Mouse (Mus musculus) midbrain, embryonic 15.5 days (tissue): ENCODE measurements at regions not wholly inside any gene's neighbourhood (a gene's known extent, or its start where the extent isn't known, plus 50 kb on each side); places are given as distances from the start of the nearest gene placed in this dataset.

Source experiments
- ATAC-seq: fragments of 200-750 bp; cut with Nextera tagmentation; replicated peaks from 2 replicates; pipeline ENCODE4 v1.8.0; 2017; ENCODE audit warnings: moderate TSS enrichment
- H3K27ac ChIP-seq: fragments of 300-500 bp; sonication (generic); 2 replicates; pipeline ENCODE4 v1.5.1; 2015; ENCODE audit warnings: mild to moderate bottlenecking, inconsistent platforms
- H3K27me3 ChIP-seq: fragments of 300-500 bp; sonication (generic); replicated peaks from 2 replicates; pipeline ENCODE4 v1.6.1; 2015; ENCODE audit warnings: inconsistent platforms
- H3K36me3 ChIP-seq: fragments of 300-500 bp; sonication (generic); replicated peaks from 2 replicates; pipeline ENCODE4 v1.6.1; 2015; ENCODE audit warnings: inconsistent platforms
- H3K4me1 ChIP-seq: fragments of 300-500 bp; sonication (generic); 2 replicates; pipeline ENCODE4 v1.6.1; 2015; ENCODE audit warnings: inconsistent platforms
- H3K4me2 ChIP-seq: fragments of 300-500 bp; sonication (generic); 2 replicates; pipeline ENCODE4 v1.6.1; 2015; ENCODE audit warnings: inconsistent platforms, mild to moderate bottlenecking, moderate library complexity
- H3K4me3 ChIP-seq: fragments of 300-500 bp; sonication (generic); 2 replicates; pipeline ENCODE4 v1.5.1; 2015; ENCODE audit warnings: mild to moderate bottlenecking, inconsistent platforms
- H3K9ac ChIP-seq: fragments of 300-500 bp; sonication (generic); 2 replicates; pipeline ENCODE4 v1.6.1; 2015; ENCODE audit warnings: mild to moderate bottlenecking, inconsistent platforms
- H3K9me3 ChIP-seq: fragments of 300-500 bp; sonication (generic); 2 replicates; pipeline ENCODE4 v1.6.1; 2016; ENCODE audit warnings: inconsistent platforms
- WGBS: fragments of 180-500 bp; shearing (Covaris S2); methylation state at CpG from one replicate; pipeline ENCODE4 v1.1.7; 2015; ENCODE audit warnings: mixed read lengths; 5-methylcytosine and 5-hydroxymethylcytosine counted together

GRCm38 (mm10) chr6:147799009-147799727 lies 247.9 kb upstream of the Far2 start:
- ATAC-seq, result no peak
- Histone ChIP-seq H3K9ac (no peak overlapping the region), H3K36me3 (no peaks in the 10 kb centered on the region), H3K4me2 (no peak overlapping the region), H3K4me3 (no peak overlapping the region), H3K9me3 (no peaks in the 10 kb centered on the region), H3K27ac (no peak overlapping the region), H3K4me1 (no peaks in the 10 kb centered on the region), H3K27me3 (no peaks in the 10 kb centered on the region)
- WGBS, result 86% methylated on average over 9 of the region's 9 CpGs

DNA sequence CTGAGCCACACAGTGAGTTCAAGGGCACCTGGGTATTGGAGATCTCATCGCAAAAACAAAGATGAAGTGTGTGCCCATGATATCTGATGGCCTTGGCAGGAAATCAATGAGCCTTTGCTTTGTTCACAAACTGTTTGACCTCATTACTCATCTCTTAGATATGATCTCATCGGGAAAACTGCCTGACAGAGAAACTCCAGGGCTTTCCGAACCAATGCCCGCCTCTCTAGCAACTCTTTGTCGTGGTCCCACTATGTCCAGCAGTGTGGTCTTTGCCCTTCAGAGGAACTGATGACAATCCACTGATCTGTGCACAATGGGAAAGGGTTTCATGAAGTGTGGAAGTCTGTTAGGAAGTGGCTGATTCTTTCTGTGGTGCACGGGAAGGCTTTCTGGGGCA lies 247.2 kb upstream of the Far2 start:
- H3K4me3 ChIP-seq, result no peak overlapping the region
- H3K9ac ChIP-seq, result no peak overlapping the region
- H3K4me2 ChIP-seq, result no peak overlapping the region
- no peaks in the 10 kb centered on the region for H3K9me3 ChIP-seq
- 86% methylated on average over 6 of the region's 6 CpGs for WGBS
- H3K27ac ChIP-seq, result no peak overlapping the region
- no peak for ATAC-seq
- no peaks in the 10 kb centered on the region for H3K27me3 ChIP-seq
- H3K36me3 ChIP-seq, result no peaks in the 10 kb centered on the region
- no peaks in the 10 kb centered on the region for H3K4me1 ChIP-seq

DNA sequence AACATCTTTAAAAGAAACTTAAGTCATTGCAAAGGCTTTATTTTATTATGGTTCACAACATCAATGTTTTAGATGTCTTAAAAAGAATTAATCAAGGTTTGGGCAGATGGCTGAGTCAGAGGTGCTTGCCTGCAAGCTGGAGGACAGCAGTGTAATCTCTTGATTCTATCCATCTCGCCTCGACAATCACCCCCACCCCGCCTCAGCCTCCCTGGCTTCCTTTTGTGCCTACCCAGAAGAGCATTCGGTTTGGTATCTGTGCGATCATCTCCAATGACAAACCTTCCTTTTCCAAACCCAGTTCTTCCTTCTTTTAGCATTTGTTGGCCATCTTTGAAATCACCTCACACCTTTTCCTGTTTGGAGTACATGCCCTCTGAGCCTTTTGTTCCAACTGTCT lies 246.2 kb upstream of the Far2 start:
- Histone ChIP-seq H3K9ac (no peak overlapping the region), H3K36me3 (no peaks in the 10 kb centered on the region), H3K4me1 (no peaks in the 10 kb centered on the region), H3K4me2 (no peak overlapping the region), H3K27me3 (no peaks in the 10 kb centered on the region), H3K4me3 (no peak overlapping the region), H3K9me3 (no peaks in the 10 kb centered on the region), H3K27ac (no peak overlapping the region)
- ATAC-seq, result no peak
- WGBS, result 92% methylated on average over 5 of the region's 5 CpGs

GRCm38 (mm10) chr6:147803893-147804292 lies 243.2 kb upstream of the Far2 start:
- no peaks in the 10 kb centered on the region for H3K27me3 ChIP-seq
- no peak for ATAC-seq
- H3K9me3 ChIP-seq, result no peaks in the 10 kb centered on the region
- no peak overlapping the region for H3K9ac ChIP-seq
- H3K27ac ChIP-seq, result no peak overlapping the region
- 85% methylated on average over 2 of the region's 2 CpGs for WGBS
- H3K36me3 ChIP-seq, result no peaks in the 10 kb centered on the region
- H3K4me1 ChIP-seq, result no peaks in the 10 kb centered on the region
- H3K4me2 ChIP-seq, result no peak overlapping the region
- H3K4me3 ChIP-seq, result no peak overlapping the region

- no peak overlapping the region for H3K4me2 ChIP-seq
- H3K9me3 ChIP-seq, result no peaks in the 10 kb centered on the region
- H3K4me1 ChIP-seq, result no peaks in the 10 kb centered on the region
- no peak overlapping the region for H3K4me3 ChIP-seq
- H3K27me3 ChIP-seq, result no peaks in the 10 kb centered on the region
- no peaks in the 10 kb centered on the region for H3K36me3 ChIP-seq
- H3K27ac ChIP-seq, result no peak overlapping the region
- H3K9ac ChIP-seq, result no peak overlapping the region
- 23% methylated on average over 1 of the region's 1 CpGs for WGBS
- ATAC-seq, result no peak
These were observed 236.3 kb upstream of the Far2 start for GRCm38 (mm10) chr6:147810710-147811109.

DNA sequence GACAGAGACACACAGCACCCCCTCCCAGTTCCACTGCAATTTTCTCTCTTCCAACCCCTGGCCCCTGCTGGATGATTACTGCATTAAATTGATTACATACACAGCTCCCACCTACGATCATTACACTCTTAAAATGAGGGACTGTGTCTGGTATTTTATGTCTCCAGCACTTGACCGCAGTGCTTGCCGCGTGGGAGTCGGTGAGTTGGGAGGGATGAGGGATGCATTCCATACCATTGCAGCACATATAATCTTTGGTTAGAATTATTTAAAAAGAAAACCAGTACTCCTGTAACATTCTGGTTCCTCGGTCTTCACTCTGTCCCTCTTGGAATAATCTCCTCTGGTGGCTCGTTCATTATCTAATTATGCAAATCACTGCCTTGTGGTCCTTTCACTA lies 230.2 kb upstream of the Far2 start:
- no peak; the same call in 1 of the 2 replicates for ATAC-seq

GRCm38 (mm10) chr6:147817262-147817661 lies 229.8 kb upstream of the Far2 start:
- Histone ChIP-seq H3K9me3 (no peaks in the 10 kb centered on the region), H3K27ac (no peak overlapping the region), H3K36me3 (no peaks in the 10 kb centered on the region), H3K4me3 (no peak overlapping the region), H3K9ac (no peak overlapping the region), H3K27me3 (no peaks in the 10 kb centered on the region), H3K4me1 (no peaks in the 10 kb centered on the region), H3K4me2 (no peak overlapping the region)
- ATAC-seq, result 0 out of 2 replicates have a peak, but pooled peaks have one; percentile 50

More for the DNA sequence above, 230.2 kb upstream of the Far2 start:
- 69% methylated on average over 7 of the region's 7 CpGs for WGBS
- no peak overlapping the region for H3K4me2 ChIP-seq
- no peak overlapping the region for H3K4me3 ChIP-seq
- no peak overlapping the region for H3K9ac ChIP-seq
- H3K9me3 ChIP-seq, result no peaks in the 10 kb centered on the region
- no peaks in the 10 kb centered on the region for H3K27me3 ChIP-seq
- no peaks in the 10 kb centered on the region for H3K36me3 ChIP-seq
- H3K4me1 ChIP-seq, result no peaks in the 10 kb centered on the region
- no peak overlapping the region for H3K27ac ChIP-seq

DNA sequence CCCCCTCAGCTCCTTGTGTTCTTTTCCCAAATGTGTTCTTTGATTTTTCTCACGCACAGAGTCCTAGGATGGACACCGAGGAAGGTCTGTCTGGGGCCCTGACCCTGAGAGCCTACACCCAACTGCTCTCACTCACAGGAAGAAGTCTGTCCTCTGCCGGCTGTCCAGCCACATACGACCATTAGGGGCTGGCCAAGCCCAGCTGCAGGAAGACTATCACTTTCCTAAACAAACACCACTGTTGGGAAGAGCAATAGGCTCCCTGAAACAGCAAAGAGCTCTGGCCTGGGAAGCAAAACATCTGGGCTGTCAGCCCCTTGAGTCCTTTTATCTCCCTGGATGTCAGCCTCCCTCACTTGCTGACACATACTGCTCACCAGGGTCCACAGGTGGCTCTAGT lies 224.8 kb upstream of the Far2 start:
- WGBS, result 70% methylated on average over 4 of the region's 4 CpGs
- no peaks in the 10 kb centered on the region for H3K4me1 ChIP-seq
- ATAC-seq, result no peak
- no peak overlapping the region for H3K9ac ChIP-seq
- no peaks in the 10 kb centered on the region for H3K27me3 ChIP-seq
- H3K36me3 ChIP-seq, result no peaks in the 10 kb centered on the region
- H3K27ac ChIP-seq, result no peak overlapping the region
- no peak overlapping the region for H3K4me2 ChIP-seq
- H3K9me3 ChIP-seq, result no peaks in the 10 kb centered on the region
- no peak overlapping the region for H3K4me3 ChIP-seq

GRCm38 (mm10) chr6:147832521-147832920 lies 214.5 kb upstream of the Far2 start:
- ATAC-seq, result 0 out of 2 replicates have a peak, but pooled peaks have one; percentile 37
- H3K27ac ChIP-seq, result no peak overlapping the region
- H3K4me2 ChIP-seq, result no peak overlapping the region
- no peak overlapping the region for H3K9ac ChIP-seq
- 59% methylated on average over 3 of the region's 3 CpGs for WGBS
- no peaks in the 10 kb centered on the region for H3K27me3 ChIP-seq
- H3K9me3 ChIP-seq, result no peaks in the 10 kb centered on the region
- H3K4me3 ChIP-seq, result no peak overlapping the region
- no peaks in the 10 kb centered on the region for H3K36me3 ChIP-seq
- no peaks in the 10 kb centered on the region for H3K4me1 ChIP-seq

DNA sequence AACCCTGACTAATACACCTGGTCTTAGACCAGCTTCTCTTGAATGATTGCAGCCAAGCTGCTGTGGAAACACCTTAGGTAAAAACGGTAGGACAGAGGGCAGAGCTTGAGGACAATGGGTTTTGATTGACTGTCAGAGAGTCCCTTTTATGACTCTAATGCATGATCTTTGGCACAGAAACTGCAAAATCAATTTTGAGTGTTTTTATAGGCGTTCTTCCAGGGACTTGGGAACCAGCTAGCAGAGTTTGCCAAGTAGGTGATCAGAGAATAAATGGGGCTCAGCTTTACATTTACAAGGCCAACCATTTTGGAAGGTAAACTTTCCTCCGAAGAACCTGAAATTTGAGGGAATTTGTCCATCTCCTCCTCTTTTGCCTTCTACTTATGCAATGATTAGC lies 213.6 kb upstream of the Far2 start:
- Histone ChIP-seq H3K4me3 (no peak overlapping the region), H3K36me3 (no peaks in the 10 kb centered on the region), H3K4me2 (no peak overlapping the region), H3K27ac (no peak overlapping the region), H3K9ac (no peak overlapping the region), H3K4me1 (no peaks in the 10 kb centered on the region), H3K9me3 (no peaks in the 10 kb centered on the region), H3K27me3 (no peaks in the 10 kb centered on the region)
- no peak for ATAC-seq
- 79% methylated on average over 3 of the region's 3 CpGs for WGBS

- no peak for ATAC-seq
- Histone ChIP-seq H3K36me3 (no peaks in the 10 kb centered on the region), H3K4me1 (no peaks in the 10 kb centered on the region), H3K4me3 (no peak overlapping the region), H3K4me2 (no peak overlapping the region), H3K9ac (no peak overlapping the region), H3K27ac (no peak overlapping the region), H3K9me3 (no peaks in the 10 kb centered on the region), H3K27me3 (no peaks in the 10 kb centered on the region)
- 83% methylated on average over 5 of the region's 5 CpGs for WGBS
These were observed 208.2 kb upstream of the Far2 start for GRCm38 (mm10) chr6:147838846-147839245.

GRCm38 (mm10) chr6:147849988-147850387 lies 197.1 kb upstream of the Far2 start:
- 94% methylated on average over 2 of the region's 2 CpGs for WGBS
- no peak overlapping the region for H3K4me3 ChIP-seq
- no peak for ATAC-seq

DNA sequence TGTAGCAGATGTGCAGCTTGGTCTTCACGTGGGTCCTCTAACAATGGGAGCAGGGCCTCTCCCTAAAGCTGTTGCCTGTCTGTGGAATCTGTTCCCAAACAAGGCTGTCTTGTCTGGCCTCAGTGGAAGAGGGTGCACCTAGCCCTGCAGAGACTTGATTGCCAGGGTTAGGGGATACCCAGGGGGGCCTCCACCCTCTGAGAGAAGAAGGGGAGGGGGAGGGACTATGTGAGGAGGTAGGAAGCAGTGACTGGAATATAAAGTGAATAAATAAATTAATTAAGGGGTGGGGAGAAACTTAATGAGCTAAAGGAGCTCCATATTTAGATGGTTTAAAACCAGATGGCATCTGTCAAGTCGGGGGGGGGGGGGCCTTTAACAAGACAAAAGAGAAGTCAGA lies 185.9 kb upstream of the Far2 start:
- no peak for ATAC-seq
- 53% methylated on average over 2 of the region's 2 CpGs for WGBS
- Histone ChIP-seq H3K27ac (no peak overlapping the region), H3K4me1 (no peaks in the 10 kb centered on the region), H3K36me3 (no peaks in the 10 kb centered on the region), H3K27me3 (no peaks in the 10 kb centered on the region), H3K9ac (no peak overlapping the region), H3K9me3 (no peaks in the 10 kb centered on the region), H3K4me3 (no peak overlapping the region), H3K4me2 (no peak overlapping the region)

More at GRCm38 (mm10) chr6:147849988-147850387, 197.1 kb upstream of the Far2 start:
- no peaks in the 10 kb centered on the region for H3K36me3 ChIP-seq
- no peaks in the 10 kb centered on the region for H3K9me3 ChIP-seq
- no peak overlapping the region for H3K4me2 ChIP-seq
- H3K4me1 ChIP-seq, result no peaks in the 10 kb centered on the region
- H3K9ac ChIP-seq, result no peak overlapping the region
- H3K27ac ChIP-seq, result no peak overlapping the region
- H3K27me3 ChIP-seq, result no peaks in the 10 kb centered on the region
